Mouse (Mus musculus) bone marrow macrophage, adult 2 months (primary cell): ENCODE data around the gene Dnajc5. TPM values are rescaled to one million over a fixed set of nuclear protein-coding genes. Genes with fewer than 3 reads are reported as not detected.

Experiments
- H3K27ac ChIP-seq: 2 replicates; pipeline ENCODE4 v1.5.1; 2012; ENCODE audit warnings: low read depth, low read length; ENCODE audit not compliant: insufficient read depth
- H3K4me1 ChIP-seq: 2 replicates; pipeline ENCODE4 v1.6.1; 2012; ENCODE audit warnings: low read length; ENCODE audit not compliant: control insufficient read depth, insufficient read depth
- H3K4me3 ChIP-seq: 2 replicates; pipeline ENCODE4 v1.5.1; 2012; ENCODE audit warnings: mild to moderate bottlenecking, low read length, moderate library complexity; ENCODE audit not compliant: insufficient read depth
- CTCF ChIP-seq: IDR thresholded peaks from 2 replicates; pipeline ENCODE4 v1.5.1; 2012; ENCODE audit warnings: low read depth, mild to moderate bottlenecking, low read length, moderate library complexity
- POLR2A ChIP-seq: IDR thresholded peaks from 2 replicates; pipeline ENCODE4 v1.6.1; 2012; ENCODE audit warnings: mild to moderate bottlenecking, low read depth, low read length, borderline replicate concordance
- polyA plus RNA-seq: library from polyadenylated mRNA; stranded (reverse); fragments of >200 nt; gene quantifications from 2 replicates; pipeline ENCODE4 v1.2.4, GENCODE M21; 2012; ENCODE audit not compliant: missing spikeins, insufficient read depth, insufficient read length

Dnajc5 gene
- polyA plus RNA-seq, 1 experiment = 71.7 TPM

DNA sequence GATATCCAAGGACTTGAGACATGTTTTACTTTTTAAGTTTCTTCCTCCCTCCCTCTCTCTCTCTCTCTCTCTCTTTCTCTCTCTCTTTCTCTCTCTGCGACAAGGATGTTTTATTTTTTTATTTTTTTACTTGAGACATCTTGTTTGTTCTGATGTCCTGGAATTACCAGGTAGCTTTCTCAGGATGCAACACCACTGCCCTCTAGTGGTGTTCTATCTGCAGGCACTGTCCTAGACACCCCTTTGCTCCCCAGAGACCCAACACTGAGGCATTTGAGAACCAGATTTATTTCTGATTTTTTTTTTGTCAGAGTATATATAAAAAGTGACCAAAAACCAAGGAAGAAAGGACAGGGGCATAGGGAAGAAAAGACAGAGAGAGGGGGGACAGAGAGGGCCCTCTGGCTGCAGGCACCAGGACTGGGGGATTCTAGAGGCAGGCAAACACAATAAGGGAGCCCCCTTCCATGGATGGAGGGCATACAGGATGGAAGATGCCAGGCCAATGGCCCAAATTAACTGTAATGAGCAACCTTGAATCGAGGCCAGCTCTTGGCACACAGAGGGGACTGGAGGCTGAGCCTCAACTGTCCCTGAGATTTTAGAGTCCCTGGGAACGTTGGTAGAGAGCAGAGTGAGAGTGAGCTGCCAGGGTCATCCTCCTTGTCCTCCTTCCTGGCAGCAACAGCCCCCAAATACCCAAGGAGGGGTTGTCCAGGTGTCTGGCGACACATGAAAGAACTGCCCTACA is 74.8 kb downstream of the Dnajc5 start:
- Histone ChIP-seq H3K27ac (no peak overlapping the region), H3K4me3 (no peak overlapping the region), H3K4me1 (peaks cover 19% of the 10 kb centered on the region)
- no peak for TF ChIP-seq POLR2A
- peak; percentile 55 for TF ChIP-seq CTCF

DNA sequence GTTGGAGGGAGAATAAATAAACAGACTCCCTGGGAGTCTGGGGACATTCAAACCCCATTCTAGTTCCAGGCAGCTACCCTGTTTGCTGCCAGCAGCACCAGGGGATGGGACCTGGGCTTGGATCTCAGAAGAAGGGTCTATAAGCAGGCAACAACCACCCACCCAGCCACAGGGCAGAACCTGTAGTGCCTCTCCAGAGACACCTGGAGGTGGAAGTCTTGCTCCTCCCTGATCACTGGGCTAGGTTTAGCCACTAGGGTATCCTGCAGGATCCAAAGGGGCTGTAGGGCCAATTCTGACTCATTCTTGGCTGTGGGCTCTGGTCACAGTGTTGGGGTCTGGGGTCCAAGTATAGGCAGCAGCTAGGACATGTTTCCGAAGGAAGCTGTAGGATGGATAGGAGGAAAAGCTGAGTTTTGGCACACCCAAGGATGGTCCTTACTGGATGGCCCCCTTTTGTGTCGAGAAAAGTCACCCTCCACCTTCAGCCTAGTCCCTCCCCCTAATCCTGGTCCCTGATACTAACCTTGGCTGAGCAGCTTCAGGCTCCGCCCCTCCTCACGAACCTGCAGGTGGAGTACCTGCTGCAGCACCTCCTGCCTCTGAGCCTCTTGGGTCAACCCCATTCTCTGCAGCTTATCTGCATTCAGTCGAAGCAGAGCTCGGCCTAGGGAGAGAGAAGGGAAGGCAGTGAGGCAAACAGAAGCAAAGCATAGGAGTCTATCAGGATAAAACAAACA is 76.1 kb downstream of the Dnajc5 start:
- Histone ChIP-seq H3K27ac (no peak overlapping the region), H3K4me3 (no peak overlapping the region), H3K4me1 (peaks cover 17% of the 10 kb centered on the region)
- TF ChIP-seq POLR2A (no peak), CTCF (no peak)

DNA sequence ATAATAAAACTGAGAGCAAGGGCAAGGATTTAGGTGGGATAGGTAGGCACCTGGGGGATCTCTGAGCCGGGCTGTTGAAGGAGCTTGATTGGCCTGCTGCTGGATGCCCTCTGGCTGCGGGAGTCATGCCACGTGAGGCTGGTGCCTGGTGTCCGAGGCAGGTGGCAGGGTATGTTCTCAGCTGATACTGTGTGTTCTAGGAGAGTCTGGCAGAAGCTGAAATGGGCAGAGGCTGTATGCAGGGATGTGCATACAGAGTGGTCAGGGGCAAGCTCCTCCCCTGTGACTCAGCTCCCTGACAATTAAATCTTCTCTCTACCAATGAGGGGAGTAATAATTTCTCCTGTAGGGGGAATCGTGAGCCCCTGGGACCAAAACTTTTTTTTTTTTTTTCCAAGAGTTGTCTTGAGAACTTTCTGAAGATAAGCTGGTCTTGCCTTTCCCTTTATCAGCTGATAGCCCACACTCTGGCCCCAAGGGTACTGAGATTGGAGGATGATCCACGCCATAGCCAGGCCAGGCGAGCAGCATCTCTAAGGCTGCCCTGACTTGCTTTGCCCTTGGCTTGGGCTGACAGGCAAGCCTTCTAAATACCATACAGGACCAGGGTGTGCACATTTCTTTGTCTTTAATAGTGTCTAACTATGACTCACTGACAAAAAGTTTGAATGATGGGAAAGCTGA is 77.2 kb downstream of the Dnajc5 start:
- Histone ChIP-seq H3K4me1 (peaks cover 21% of the 10 kb centered on the region), H3K4me3 (no peak overlapping the region), H3K27ac (no peak overlapping the region)
- TF ChIP-seq POLR2A (no peak), CTCF (no peak)

DNA sequence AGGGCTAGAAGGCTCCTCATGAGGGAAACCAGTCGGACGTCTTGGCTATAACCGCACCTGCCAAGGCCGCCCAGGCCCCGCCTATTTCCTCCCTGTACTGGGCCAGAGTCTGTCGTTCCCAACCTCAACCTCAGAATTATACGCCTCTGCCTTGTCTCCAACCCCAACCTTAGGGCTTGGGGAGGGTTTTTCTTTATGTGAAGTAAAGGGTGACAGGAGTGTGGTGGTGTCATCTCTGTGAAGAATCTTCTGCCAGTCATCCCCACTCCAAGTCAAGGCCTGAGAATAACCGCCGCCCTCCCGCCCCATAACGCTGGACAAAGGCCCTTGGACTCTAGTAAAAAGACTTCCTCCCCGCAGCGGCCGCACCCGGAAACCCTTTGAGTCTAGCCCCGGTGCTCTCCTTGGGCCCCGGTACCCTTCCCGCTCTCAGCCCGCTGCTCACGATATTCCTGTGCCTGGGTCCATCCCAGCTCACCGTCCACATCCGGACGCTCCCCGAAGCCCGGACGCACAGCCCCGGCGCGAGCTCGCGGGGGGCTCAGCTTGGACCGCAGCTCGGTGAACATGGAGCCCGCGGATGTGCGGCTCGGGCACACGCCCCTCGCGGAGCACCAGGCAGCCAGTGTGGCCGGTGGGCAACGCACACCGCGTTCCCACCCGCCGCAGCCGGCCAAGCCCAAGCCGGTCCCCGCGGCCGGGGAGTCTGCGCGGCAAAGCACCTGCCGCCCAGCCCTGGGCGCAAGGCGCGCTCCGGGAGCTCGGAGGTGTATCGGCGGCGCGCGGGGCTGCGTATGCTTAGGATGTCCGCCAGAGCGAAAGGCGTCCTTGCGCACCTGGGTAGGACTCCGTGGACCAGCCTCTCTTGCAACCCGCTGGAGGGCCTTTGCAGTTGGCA is 78.4 kb downstream of the Dnajc5 start, which contains the start of gene Samd10:
Gene Samd10 (minus strand): TSS at position 759 of the 898 bp plus-strand sequence.
- Histone ChIP-seq H3K4me3 (peak within 1 kb of the TSS; percentile 63), H3K27ac (peak within 1 kb of the TSS; percentile 22), H3K4me1 (peaks cover 18% of the 10 kb centered on the region)
- TF ChIP-seq CTCF (no peak), POLR2A (no peak)

DNA sequence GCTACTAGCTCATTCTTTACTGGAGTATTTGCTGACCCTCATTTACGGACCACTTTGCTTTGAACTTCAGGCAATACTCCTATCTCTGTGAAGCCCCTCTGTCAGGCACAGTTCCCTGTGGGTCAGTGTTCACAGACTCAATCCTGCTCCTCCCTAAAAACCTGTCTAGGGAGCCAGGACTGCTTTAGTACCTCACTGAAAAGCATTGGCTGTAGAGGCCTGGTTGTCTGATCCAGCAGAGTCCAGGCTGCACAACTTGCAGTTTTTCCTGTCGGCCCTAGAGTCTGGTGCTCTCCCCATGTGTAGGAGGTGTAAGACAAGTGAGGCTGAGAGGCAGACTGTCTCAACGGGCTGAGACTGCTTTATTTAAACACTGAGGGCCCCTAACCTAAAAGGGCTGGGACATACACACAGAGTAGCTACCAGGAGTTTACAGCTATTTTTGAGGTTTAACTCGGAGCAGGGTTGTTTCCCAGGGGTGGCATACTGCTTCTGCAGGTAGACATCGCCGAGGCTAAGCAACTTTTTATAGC is 80.0 kb downstream of the Dnajc5 start:
- TF ChIP-seq CTCF = no peak
- no peak for TF ChIP-seq POLR2A
- Histone ChIP-seq H3K27ac (no peak overlapping the region), H3K4me3 (peak overlapping the region; percentile 80), H3K4me1 (peaks cover 16% of the 10 kb centered on the region)

DNA sequence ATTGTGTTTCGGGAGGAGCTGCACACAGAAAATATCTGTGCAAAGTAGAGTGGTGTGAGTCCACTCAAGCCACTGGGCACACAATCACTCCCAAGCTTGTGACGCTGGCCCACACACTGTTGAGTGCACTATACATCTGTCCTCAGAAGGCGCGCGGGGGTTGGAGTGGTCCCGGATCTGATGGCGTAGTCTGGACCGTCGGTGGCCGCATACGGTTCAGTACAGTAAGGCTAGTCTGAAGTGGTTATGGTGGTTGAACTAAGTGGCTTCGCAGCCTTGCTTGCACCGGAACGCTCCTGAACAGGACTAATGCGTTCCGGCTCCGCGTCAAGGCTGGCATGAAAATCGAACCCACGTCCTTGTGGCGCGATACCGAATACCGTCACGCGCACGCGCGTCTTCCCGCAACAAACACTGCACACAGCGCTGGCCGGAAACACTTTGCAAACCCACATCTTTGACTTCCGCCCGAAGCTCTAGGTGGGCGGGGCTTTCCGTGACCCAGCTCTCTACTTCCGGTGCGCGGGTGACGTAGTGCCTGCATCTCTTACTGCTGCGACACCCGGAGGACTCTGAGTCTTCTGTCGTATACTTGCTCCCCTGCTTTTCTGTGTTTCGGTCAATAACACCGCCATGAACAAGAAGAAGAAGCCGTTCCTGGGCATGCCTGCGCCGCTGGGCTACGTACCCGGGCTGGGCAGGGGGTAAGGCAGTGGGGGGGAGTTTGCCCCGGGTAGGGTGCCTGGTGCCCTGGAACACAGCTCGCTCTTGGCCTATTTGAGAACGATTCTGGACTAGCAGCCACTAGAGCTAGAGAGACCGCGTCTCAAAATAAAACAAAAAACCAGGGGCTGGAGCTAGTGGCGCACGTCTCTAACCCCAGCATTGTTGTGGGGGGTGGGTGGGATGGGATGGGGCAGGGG is 80.8 kb downstream of the Dnajc5 start:
- no peak for TF ChIP-seq POLR2A
- no peak for TF ChIP-seq CTCF
- Histone ChIP-seq H3K27ac (peak overlapping the region; percentile 71), H3K4me1 (peaks cover 16% of the 10 kb centered on the region), H3K4me3 (peak overlapping the region; percentile 80)

DNA sequence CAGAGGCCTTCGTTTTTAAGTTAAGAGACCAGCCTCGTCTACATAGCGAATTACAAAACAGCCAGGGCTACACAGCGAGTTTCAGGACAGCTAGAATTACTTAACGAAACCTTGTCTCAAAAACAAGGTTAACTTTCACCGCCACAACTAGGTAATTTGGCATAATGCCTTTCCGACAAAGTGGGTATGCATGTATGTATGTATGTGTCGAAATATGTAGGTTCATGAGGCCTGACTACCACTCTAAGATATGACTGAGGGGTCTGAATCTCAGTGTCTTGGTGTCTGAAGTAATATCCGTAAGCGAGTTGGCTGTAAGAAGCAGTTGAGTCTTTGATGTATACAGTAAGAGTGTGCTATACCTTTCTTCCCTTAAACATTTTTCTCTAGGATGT is 81.5 kb downstream of the Dnajc5 start:
- Histone ChIP-seq H3K4me1 (peaks cover 16% of the 10 kb centered on the region), H3K27ac (no peak overlapping the region), H3K4me3 (peak overlapping the region; percentile 80)
- TF ChIP-seq POLR2A (no peak), CTCF (no peak)

DNA sequence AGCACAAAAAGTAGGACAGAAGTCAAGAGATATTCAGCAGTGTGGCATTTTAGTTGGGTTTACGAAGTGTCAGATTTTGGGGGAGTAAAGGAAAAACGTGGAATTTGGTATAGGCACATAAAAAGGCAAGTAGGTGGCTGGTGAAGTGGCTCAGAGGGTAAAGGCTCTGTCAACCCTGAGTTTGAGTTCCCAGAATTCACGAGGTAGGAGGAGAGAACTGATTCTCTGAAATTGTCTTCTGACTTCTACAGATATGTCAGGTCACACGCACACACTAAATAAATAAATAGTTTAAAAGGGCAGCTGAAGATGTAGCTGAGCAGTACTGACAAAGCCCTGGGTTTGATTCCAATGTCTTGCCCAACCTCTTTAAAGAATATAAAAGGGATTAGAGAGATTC is 82.1 kb downstream of the Dnajc5 start:
- no peak for TF ChIP-seq CTCF
- TF ChIP-seq POLR2A = no peak
- Histone ChIP-seq H3K27ac (no peak overlapping the region), H3K4me3 (peak overlapping the region; percentile 80), H3K4me1 (peaks cover 14% of the 10 kb centered on the region)

Other genes with a start within 250 kb of the Dnajc5 start
- 11.4 and 16.4 TPM in 2 replicates for gene Gmeb2, start 232.4 kb upstream of the Dnajc5 start, polyA plus RNA-seq
- not detected in 2 replicates for gene Stmn3, start 206.0 kb upstream of the Dnajc5 start, polyA plus RNA-seq
- 17.1 and 27.3 TPM in 2 replicates for gene Rtel1, start 200.7 kb upstream of the Dnajc5 start, polyA plus RNA-seq
- gene Zgpat, start 155.6 kb upstream of the Dnajc5 start, polyA plus RNA-seq = 18.7 and 22.5 TPM in 2 replicates
- 41.3 and 47.7 TPM in 2 replicates for gene Arfrp1, start 155.1 kb upstream of the Dnajc5 start, polyA plus RNA-seq
- 10.9 and 15.7 TPM in 2 replicates for gene Lime1, start 140.4 kb upstream of the Dnajc5 start, polyA plus RNA-seq
- 0.11 and 0.55 TPM in 2 replicates for gene Zbtb46, start 61.1 kb upstream of the Dnajc5 start, polyA plus RNA-seq
- gene Abhd16b, start 27.3 kb upstream of the Dnajc5 start, polyA plus RNA-seq = not detected in 2 replicates
- gene Tpd52l2, start 23.3 kb upstream of the Dnajc5 start, polyA plus RNA-seq = 61.9 and 65.6 TPM in 2 replicates
- 108 and 113 TPM in 2 replicates for gene Uckl1, start 64.4 kb downstream of the Dnajc5 start, polyA plus RNA-seq
- gene Prpf6, start 71.4 kb downstream of the Dnajc5 start, polyA plus RNA-seq = 38.1 and 45.7 TPM in 2 replicates
- 18.6 and 23.0 TPM in 2 replicates for gene Zfp512b, start 72.3 kb downstream of the Dnajc5 start, polyA plus RNA-seq
- gene Samd10, start 78.7 kb downstream of the Dnajc5 start, polyA plus RNA-seq = 5.0 and 5.3 TPM in 2 replicates
- not detected in 2 replicates for gene Gm29797, start 136.5 kb downstream of the Dnajc5 start, polyA plus RNA-seq
- not detected in 2 replicates for gene Sox18, start 151.2 kb downstream of the Dnajc5 start, polyA plus RNA-seq
- 4.4 and 7.0 TPM in 2 replicates for gene Tcea2, start 159.8 kb downstream of the Dnajc5 start, polyA plus RNA-seq
- gene Rgs19, start 173.5 kb downstream of the Dnajc5 start, polyA plus RNA-seq = 155 and 173 TPM in 2 replicates
- gene Lkaaear1, start 178.0 kb downstream of the Dnajc5 start, polyA plus RNA-seq = not detected in 2 replicates
- not detected in 2 replicates for gene Oprl1, start 194.5 kb downstream of the Dnajc5 start, polyA plus RNA-seq
- not detected in 2 replicates for gene Myt1, start 242.8 kb downstream of the Dnajc5 start, polyA plus RNA-seq